Mouse (Mus musculus): ENCODE results near the gene Unkl. TPM values are rescaled to one million over a fixed set of nuclear protein-coding genes. Genes with fewer than 3 reads are reported as not detected.

The Unkl gene
- polyA plus RNA-seq, 1 experiment from 2014 or later, result 8.5 TPM

DNA sequence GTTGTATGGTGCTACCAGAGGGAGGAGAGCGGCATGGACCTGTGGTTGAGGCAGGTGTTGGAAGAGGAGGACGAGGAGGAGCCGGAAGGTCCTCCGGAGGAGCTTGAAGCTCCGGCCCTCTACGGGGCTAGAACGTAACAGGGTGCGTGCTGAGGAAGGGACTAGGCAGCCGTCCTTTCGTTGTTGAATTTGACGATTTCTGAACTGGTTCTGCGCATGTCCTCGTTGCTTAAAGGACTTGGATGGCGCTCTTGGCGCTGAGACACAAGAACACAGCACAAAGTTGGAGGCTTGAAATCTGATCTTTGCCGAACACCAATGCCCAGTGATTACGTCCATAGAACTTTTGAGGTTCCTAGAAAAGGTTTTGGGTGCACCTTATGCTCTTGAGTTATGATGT, 3.2 kb upstream of the Unkl start:
- H3K36me3 ChIP-seq, result peaks cover 7% of the 10 kb centered on the region; the same call in 1 of the 2 replicates
- DNase-seq (ENCODE audit: low spot score), result no peak
- peak overlapping the region; percentile 93 for H3K4me3 ChIP-seq
- 9% methylated on average over 17 of the region's 17 CpGs for WGBS
- H3K4me1 ChIP-seq (replicated peaks), result peaks cover 42% of the 10 kb centered on the region
- peak overlapping the region; percentile 94 for H3K27ac ChIP-seq
- H3K9me3 ChIP-seq, result no peaks in the 10 kb centered on the region
- H3K27me3 ChIP-seq (ENCODE audit: insufficient read depth, poor library complexity, severe bottlenecking), result peaks cover 4% of the 10 kb centered on the region; the same call in 1 of the 2 replicates

- DNase-seq (ENCODE audit: low spot score), result no peak
- 8% methylated on average over 11 of the region's 11 CpGs for WGBS
- Histone ChIP-seq H3K4me3 (peak overlapping the region; percentile 89), H3K36me3 (peaks cover 14% of the 10 kb centered on the region), H3K27ac (peak overlapping the region; percentile 90), H3K4me1 (replicated peaks) (peaks cover 42% of the 10 kb centered on the region), H3K9me3 (no peaks in the 10 kb centered on the region), H3K27me3 (ENCODE audit: insufficient read depth, poor library complexity, severe bottlenecking) (peaks cover under 1% of the 10 kb centered on the region; the same call in 1 of the 2 replicates)
These were observed 430 bp upstream of the Unkl start for GRCm38 (mm10) chr17:25187784-25188149.

DNA sequence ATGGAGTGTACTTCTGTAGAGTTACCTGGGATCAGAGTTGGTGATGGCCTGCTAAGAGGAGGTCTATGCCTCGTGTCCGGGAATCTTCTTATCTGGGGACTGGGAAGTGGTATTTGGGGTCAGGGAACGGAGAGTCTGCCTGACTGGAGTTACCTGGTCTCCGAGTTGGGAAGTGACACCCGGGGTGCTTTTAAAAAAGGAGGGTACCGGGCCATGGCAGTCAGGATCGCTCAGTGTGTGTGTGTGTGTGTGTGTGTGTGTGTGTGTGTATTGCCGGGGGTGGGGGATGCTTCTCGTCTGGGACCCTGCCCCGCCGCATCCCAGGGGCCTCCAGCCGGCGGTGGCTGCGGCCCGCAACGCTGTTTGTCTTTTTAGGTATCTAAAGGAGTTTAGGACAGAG, 894 bp downstream of the Unkl start:
- 6% methylated on average over 16 of the region's 16 CpGs for WGBS
- Histone ChIP-seq H3K27me3 (ENCODE audit: insufficient read depth, poor library complexity, severe bottlenecking) (no peaks in the 10 kb centered on the region), H3K36me3 (peaks cover 27% of the 10 kb centered on the region), H3K4me1 (replicated peaks) (peaks cover 32% of the 10 kb centered on the region), H3K9me3 (no peaks in the 10 kb centered on the region), H3K4me3 (peak overlapping the region; percentile 89), H3K27ac (peak overlapping the region; percentile 90)
- no peak for DNase-seq (ENCODE audit: low spot score)

GRCm38 (mm10) chr17:25202401-25202800, 14.2 kb downstream of the Unkl start:
- Histone ChIP-seq H3K27ac (no peak overlapping the region), H3K36me3 (peaks cover 85% of the 10 kb centered on the region), H3K27me3 (ENCODE audit: insufficient read depth, poor library complexity, severe bottlenecking) (no peaks in the 10 kb centered on the region), H3K9me3 (no peaks in the 10 kb centered on the region), H3K4me1 (replicated peaks) (no peaks in the 10 kb centered on the region), H3K4me3 (no peak overlapping the region)
- 95% methylated on average over 4 of the region's 4 CpGs for WGBS
- DNase-seq (ENCODE audit: low spot score), result no peak

- 97% methylated on average over 4 of the region's 4 CpGs for WGBS
- peaks cover 98% of the 10 kb centered on the region for H3K36me3 ChIP-seq
These were observed 21.8 kb downstream of the Unkl start for GRCm38 (mm10) chr17:25210006-25210405.

DNA sequence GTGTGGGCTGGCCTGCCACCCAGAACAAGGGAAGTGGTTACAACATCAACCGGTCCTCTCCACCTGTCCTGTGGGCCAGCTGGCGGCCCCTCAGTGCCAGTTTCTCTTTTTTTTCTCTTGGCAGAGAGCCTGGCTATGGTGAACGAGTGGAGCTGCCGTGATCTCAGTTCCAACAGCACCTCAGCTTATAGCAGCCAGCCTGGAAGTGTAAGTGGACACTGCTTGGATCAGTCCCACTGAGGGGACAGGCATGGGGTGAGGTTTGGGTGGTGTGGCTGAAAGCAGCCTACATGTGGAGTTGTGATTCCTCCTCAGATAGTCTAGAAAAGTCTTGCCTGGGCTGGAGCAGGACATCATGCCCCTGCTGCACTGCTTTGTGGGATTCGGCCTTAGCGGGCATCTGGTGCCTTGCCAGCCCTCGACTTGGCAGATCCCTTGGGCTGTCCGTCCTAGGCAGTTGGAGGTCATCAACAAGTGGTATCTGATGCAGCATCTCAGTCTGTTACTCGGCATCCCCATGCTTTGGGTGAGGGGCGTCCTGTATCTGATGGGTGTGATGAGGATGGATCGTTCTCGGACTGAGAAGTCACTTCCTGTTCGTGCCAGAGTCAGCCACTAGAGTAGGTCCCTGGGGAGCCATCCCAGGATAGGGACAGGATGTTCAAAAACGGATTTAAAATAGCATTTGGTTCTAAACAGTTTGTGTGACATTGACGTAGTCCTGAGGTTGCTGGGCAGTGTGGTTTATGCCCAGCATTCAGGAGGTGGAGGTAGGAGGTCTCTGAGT, 22.7 kb downstream of the Unkl start:
- Histone ChIP-seq H3K36me3 (peaks cover 98% of the 10 kb centered on the region), H3K27ac (no peak overlapping the region), H3K4me1 (replicated peaks) (no peaks in the 10 kb centered on the region), H3K4me3 (no peak overlapping the region), H3K27me3 (ENCODE audit: insufficient read depth, poor library complexity, severe bottlenecking) (no peaks in the 10 kb centered on the region), H3K9me3 (no peaks in the 10 kb centered on the region)
- 93% methylated on average over 15 of the region's 15 CpGs for WGBS
- no peak for DNase-seq (ENCODE audit: low spot score)

More at GRCm38 (mm10) chr17:25210006-25210405, 21.8 kb downstream of the Unkl start:
- no peak for DNase-seq (ENCODE audit: low spot score)
- no peak overlapping the region for H3K4me3 ChIP-seq
- H3K27me3 ChIP-seq (ENCODE audit: insufficient read depth, poor library complexity, severe bottlenecking), result no peaks in the 10 kb centered on the region
- H3K9me3 ChIP-seq, result no peaks in the 10 kb centered on the region
- no peaks in the 10 kb centered on the region for H3K4me1 ChIP-seq (replicated peaks)
- H3K27ac ChIP-seq, result no peak overlapping the region

- peaks cover 98% of the 10 kb centered on the region for H3K36me3 ChIP-seq
- H3K4me3 ChIP-seq, result no peak overlapping the region
- no peaks in the 10 kb centered on the region for H3K27me3 ChIP-seq (ENCODE audit: insufficient read depth, poor library complexity, severe bottlenecking)
- no peak for DNase-seq (ENCODE audit: low spot score)
- no peaks in the 10 kb centered on the region for H3K9me3 ChIP-seq
- WGBS, result 91% methylated on average over 4 of the region's 4 CpGs
- H3K27ac ChIP-seq, result no peak overlapping the region
- no peaks in the 10 kb centered on the region for H3K4me1 ChIP-seq (replicated peaks)
These were observed 23.5 kb downstream of the Unkl start for GRCm38 (mm10) chr17:25211705-25212104.

GRCm38 (mm10) chr17:25215431-25215830, 27.2 kb downstream of the Unkl start:
- no peak overlapping the region for H3K4me3 ChIP-seq
- WGBS, result 90% methylated on average over 3 of the region's 3 CpGs
- H3K36me3 ChIP-seq, result peaks cover 87% of the 10 kb centered on the region

GRCm38 (mm10) chr17:25218967-25219366, 30.8 kb downstream of the Unkl start:
- peaks cover 11% of the 10 kb centered on the region for H3K27me3 ChIP-seq (ENCODE audit: insufficient read depth, poor library complexity, severe bottlenecking)
- 92% methylated on average over 9 of the region's 9 CpGs for WGBS
- H3K27ac ChIP-seq, result no peak overlapping the region
- peaks cover 59% of the 10 kb centered on the region for H3K36me3 ChIP-seq
- no peaks in the 10 kb centered on the region for H3K9me3 ChIP-seq
- H3K4me1 ChIP-seq (replicated peaks), result peaks cover 19% of the 10 kb centered on the region
- no peak for DNase-seq (ENCODE audit: low spot score)
- no peak overlapping the region for H3K4me3 ChIP-seq

More at GRCm38 (mm10) chr17:25215431-25215830, 27.2 kb downstream of the Unkl start:
- H3K9me3 ChIP-seq, result no peaks in the 10 kb centered on the region
- H3K27ac ChIP-seq, result no peak overlapping the region
- DNase-seq (ENCODE audit: low spot score), result no peak
- H3K27me3 ChIP-seq (ENCODE audit: insufficient read depth, poor library complexity, severe bottlenecking), result no peaks in the 10 kb centered on the region
- no peaks in the 10 kb centered on the region for H3K4me1 ChIP-seq (replicated peaks)

GRCm38 (mm10) chr17:25219492-25220295, 31.5 kb downstream of the Unkl start:
- Histone ChIP-seq H3K36me3 (peaks cover 52% of the 10 kb centered on the region), H3K4me1 (replicated peaks) (peaks cover 19% of the 10 kb centered on the region), H3K27ac (no peak overlapping the region), H3K4me3 (no peak overlapping the region), H3K27me3 (ENCODE audit: insufficient read depth, poor library complexity, severe bottlenecking) (peaks cover 11% of the 10 kb centered on the region), H3K9me3 (no peaks in the 10 kb centered on the region)
- DNase-seq (ENCODE audit: low spot score), result no peak
- WGBS, result 94% methylated on average over 15 of the region's 15 CpGs

DNA sequence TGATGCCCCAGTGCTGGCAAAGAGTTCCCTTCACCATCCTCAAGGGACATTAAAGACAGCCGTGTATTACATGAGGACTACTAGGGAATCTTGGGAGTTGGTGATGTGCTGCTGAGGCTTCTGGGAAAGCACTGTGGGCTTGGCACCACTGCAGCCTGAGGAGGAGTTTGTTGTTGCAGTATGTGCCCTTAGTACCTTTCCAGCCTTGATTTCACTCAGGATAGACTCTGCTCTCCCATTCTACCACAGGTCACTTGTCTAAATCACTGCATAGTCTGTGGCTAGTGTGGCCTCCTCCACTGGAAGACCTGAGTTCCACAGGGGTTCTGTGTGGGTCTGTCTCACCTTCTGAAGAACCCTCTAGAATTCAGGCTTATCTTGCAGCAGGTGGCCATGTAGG, 32.5 kb downstream of the Unkl start:
- Histone ChIP-seq H3K36me3 (peaks cover 48% of the 10 kb centered on the region), H3K27me3 (ENCODE audit: insufficient read depth, poor library complexity, severe bottlenecking) (peaks cover 11% of the 10 kb centered on the region), H3K9me3 (no peaks in the 10 kb centered on the region), H3K27ac (no peak overlapping the region), H3K4me3 (no peak overlapping the region), H3K4me1 (replicated peaks) (peaks cover 19% of the 10 kb centered on the region)
- DNase-seq (ENCODE audit: low spot score), result no peak
- 90% methylated on average over 1 of the region's 1 CpGs for WGBS

DNA sequence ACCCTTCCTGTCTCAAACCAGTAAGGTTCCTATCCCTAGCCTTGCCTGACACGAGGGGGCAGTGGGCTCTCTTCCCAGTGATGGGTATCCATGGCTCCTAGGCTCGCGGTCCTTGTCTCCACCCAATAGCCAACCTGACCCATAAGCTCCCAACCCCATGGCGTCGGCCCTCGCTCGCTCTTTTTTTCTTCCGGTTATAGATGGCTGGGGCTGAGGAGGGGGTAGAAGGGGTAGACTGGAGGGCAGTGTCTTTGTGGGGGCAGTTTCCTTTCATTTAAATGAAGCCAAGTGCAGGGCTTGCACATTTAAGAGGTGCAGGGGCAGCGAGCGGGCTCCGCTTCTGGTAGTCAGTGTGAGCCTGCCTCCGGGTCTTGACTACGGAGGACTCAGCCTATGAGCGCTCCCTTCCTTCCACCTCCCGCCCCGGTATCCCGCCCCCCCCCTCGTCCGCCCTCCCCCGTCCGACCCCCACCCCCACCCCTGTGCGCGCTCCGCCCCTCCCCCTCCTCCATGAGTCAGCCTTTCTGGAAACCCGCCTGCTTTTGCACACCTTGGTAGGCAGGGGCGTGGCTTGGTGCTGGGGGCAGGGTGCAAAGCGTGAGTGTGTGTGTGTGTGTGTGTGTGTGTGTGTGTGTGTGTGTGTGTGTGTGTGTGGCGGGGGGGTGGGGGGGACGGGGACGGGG, 33.8 kb downstream of the Unkl start:
- no peaks in the 10 kb centered on the region for H3K9me3 ChIP-seq
- H3K36me3 ChIP-seq, result peaks cover 42% of the 10 kb centered on the region
- H3K27ac ChIP-seq, result peak overlapping the region; percentile 79
- 2% methylated on average over 19 of the region's 30 CpGs for WGBS
- DNase-seq (ENCODE audit: low spot score), result peak; percentile 61
- H3K4me3 ChIP-seq, result peak overlapping the region; percentile 56
- peaks cover 19% of the 10 kb centered on the region for H3K4me1 ChIP-seq (replicated peaks)
- H3K27me3 ChIP-seq (ENCODE audit: insufficient read depth, poor library complexity, severe bottlenecking), result peaks cover 11% of the 10 kb centered on the region

Measured in hindbrain, embryonic 10.5 days (tissue).